Mouse (Mus musculus): Measurements from ENCODE around the gene Abi2.

Gene Abi2

GRCm38 (mm10) chr1:60490510-60490909 is 81.1 kb downstream of the Abi2 start:
- peak; percentile 82 for DNase-seq

GRCm38 (mm10) chr1:60492404-60492803 is 83.0 kb downstream of the Abi2 start:
- no peak for DNase-seq

GRCm38 (mm10) chr1:60493421-60493820 is 84.0 kb downstream of the Abi2 start:
- DNase-seq: no peak

GRCm38 (mm10) chr1:60503456-60503855 is 94.0 kb downstream of the Abi2 start:
- DNase-seq: no peak

- no peak for DNase-seq
Observed at GRCm38 (mm10) chr1:60510584-60510983, 101.2 kb downstream of the Abi2 start.

GRCm38 (mm10) chr1:60530107-60530506 is 120.7 kb downstream of the Abi2 start:
- DNase-seq: no peak

GRCm38 (mm10) chr1:60530636-60531035 is 121.2 kb downstream of the Abi2 start:
- no peak for DNase-seq
